Mouse (Mus musculus) left cerebral cortex, postnatal 14 days (tissue): Measurements from ENCODE around the gene Dnase1l3. TPM values are rescaled to one million over a fixed set of nuclear protein-coding genes. Genes with fewer than 3 reads are reported as not detected.

Source experiments
- DNase-seq, 2 experiments: peaks; one replicate each; pipeline ENCODE4 v3.0.0; 2021 to 2022; ENCODE audit warnings: low spot score in 2 of 2, mixed read lengths in 1 of 2
- intact Hi-C: fragments of 180-260 bp; cut with DNase I; formaldehyde crosslinking; loops from one replicate; pipeline ENCODE4 v1.15.1; 2025
- total RNA-seq, 2 experiments: library from RNA; stranded (reverse); gene quantifications; 2 replicates each; pipeline ENCODE4 v1.2.3; 2021

Dnase1l3 gene
- total RNA-seq, 2 experiments from 2014 or later: not detected

DNA sequence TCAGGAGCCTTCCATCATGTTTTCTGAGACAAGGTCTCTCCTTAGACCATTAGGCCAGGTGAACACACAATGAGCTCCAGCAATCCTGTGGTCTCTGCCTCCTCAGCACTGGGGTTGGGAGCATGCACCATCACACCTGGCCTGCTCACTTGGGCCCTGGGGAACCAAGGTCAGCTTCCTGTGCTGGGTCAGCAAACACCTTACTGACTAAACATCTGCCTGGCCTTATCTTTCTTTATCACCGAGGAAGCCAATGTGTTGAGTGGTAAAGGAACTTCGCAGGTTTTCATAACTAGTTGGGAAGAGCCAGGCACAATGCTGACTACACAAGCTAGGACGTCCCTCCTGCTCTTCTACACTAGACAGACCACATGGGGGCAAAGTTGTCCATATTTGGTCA lies 4.4 kb downstream of the Dnase1l3 start:
- intact Hi-C loops: no loop called here
- no peak for DNase-seq

DNA sequence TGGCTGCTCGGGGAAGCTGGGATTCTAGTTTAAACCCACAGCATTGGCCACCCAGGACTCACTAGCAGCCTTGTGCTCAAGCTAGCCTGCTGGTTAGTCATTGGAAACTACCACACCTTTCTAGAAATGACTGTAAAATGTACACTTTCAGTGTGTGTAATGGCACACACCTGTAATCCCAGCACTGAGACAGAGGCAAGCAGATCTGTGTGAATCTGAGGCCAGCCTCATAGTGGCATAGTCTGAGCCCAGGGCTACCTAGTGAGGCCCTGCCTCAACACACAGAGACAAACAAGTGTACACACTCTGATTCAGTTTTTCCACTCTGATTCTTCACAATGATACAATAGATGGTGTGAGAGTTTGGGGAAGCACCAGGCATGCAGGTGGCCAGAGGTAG lies 5.0 kb downstream of the Dnase1l3 start:
- DNase-seq: no peak
- intact Hi-C loops: no loop called here

DNA sequence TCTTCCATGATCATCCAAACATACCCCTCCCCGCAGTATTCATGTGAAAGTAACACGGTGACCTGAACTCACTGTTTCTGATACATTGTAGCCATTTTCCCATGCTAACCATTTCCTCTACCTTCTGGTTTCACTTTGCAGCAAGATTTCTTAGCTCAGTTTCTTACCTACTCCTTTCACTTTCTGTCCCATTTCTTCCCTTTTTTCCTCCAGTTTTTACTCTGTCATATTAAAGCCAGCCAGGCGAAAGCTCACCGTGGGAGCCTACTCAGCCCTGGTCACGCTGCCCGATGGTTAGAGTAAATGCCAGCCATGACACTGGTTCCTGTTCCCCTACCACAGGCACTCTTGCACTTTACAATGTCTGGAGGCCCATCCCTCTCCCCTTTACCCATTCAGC lies 7.5 kb downstream of the Dnase1l3 start:
- no peak for DNase-seq
- intact Hi-C loops: no loop called here

DNA sequence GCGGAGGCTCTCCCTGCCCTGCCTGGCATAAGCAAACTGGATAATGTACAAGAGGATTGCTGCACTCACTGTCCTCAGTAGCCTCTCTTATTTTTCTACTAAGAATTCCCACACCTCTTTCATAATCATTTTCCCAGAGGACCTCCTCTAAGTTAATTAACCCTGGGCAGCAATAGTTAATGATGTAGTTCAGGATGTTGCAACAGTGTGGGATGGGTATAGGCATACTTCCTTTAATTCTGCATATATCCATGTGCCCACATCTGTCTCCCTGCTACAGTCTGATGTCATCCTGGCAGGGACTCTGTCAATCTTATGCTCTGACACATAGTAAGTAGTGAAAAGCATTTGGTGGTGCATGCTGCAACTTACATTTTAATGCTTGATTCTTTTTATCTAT lies 13.1 kb downstream of the Dnase1l3 start:
- intact Hi-C loops: no loop called here
- no peak for DNase-seq

DNA sequence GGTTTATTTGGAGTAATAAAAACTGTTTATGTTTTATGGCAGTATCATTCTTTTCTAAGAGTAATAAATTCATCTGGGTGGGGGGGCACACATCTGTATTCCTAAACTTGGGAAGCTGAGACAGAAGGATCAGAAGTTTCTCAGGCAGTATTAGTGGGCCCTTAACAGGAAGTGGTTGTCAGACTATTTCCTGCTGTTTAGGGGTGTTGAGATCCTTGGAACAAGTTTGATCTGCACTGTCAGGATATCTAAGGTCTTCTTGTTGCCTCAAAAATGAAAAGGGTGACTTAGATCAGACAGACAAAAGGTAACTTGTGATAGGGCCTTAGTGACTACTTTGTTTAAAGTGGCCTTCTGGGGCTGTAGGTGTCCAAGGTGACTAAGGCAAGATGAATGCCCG lies 16.2 kb downstream of the Dnase1l3 start:
- intact Hi-C loops: no loop called here

DNA sequence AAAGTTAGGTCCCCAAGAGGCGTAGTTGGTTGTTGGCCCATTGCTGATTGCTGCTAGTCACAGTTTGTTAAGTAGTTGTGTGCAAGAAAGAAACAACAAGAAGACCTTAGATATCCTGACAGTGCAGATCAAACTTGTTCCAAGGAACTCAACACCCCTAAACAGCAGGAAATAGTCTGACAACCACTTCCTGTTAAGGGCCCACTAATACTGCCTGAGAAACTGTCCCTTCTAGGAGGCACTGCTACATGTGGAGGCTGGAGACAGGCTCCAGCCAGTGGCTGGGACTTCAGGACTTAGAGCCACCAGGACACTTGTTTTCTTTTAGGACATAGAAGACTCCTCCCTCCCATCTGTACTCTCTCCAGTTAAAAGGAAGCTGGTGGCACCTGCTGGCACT lies 16.9 kb downstream of the Dnase1l3 start:
- intact Hi-C loops: no loop called here
- DNase-seq: no peak

More for the DNA sequence above, 16.2 kb downstream of the Dnase1l3 start:
- DNase-seq: no peak

DNA sequence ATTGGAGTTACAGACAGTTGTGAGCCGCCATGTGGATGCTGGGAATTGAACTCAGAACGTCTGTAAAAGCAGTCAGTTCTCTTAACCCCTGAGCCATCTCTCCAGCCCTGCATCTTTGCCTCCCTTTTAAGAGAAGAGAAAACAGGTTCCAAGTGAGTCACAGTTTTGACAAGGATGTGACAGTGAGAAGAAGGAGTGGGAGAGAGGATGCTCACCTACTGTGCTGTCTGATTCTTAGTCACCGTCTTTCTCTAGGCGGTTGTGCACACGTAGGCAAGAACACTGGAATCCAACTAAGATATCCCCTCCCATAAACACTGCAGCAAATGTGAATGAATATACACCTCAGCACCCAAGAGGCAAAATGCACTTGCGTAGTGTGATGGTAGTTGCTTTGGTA lies 19.2 kb downstream of the Dnase1l3 start:
- DNase-seq: no peak
- intact Hi-C loops: no loop called here

DNA sequence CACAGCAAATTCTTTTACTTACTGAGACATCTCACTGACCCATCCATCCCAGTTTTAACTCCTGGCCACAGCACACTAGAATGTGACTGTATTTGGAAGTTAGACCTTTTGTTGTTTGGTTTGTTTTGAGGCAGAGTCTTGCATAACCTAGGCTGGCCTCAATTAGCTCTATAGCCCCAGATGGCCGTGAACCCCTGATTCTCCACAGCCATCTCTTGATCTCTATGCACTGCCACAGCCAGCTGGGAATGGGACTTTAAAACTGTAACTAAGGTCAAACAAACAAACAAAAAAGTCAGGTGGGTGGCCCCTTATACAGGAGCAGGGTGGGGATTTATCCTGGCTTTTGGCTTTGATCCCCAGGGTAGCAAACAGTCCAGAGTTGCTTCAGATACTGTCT lies 19.7 kb downstream of the Dnase1l3 start:
- DNase-seq: no peak
- intact Hi-C loops: no loop called here

DNA sequence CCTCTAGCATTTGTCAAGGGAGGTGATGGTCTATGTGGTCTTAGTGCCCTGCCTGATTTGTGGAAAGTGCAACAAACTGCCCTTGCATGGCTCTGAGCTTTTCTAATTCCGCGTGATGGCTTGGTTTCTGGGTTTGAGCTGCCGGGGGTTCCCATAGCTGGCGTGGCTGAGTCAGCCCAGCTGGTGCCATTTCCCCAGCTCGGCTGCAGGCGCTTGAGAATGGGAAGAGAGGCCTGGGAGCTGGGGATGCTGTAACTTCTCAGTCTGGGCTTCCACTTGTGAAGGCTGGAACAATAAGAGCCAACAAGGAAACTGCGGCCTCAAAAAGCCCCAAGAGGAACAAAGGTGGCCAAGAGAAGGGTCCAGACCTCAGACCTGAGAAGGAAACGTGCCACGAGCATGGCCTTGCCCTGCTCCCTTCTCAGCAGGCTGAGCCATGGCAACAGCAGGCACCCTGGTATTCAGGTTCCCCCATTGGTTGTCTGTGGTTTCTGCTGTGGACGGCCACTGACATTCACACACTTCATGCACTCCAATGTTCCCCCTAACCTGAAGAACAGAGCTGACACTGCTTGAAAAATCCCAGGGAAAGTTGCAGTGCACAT lies 22.4 kb downstream of the Dnase1l3 start:
- intact Hi-C loops: no loop called here
- no peak for DNase-seq

DNA sequence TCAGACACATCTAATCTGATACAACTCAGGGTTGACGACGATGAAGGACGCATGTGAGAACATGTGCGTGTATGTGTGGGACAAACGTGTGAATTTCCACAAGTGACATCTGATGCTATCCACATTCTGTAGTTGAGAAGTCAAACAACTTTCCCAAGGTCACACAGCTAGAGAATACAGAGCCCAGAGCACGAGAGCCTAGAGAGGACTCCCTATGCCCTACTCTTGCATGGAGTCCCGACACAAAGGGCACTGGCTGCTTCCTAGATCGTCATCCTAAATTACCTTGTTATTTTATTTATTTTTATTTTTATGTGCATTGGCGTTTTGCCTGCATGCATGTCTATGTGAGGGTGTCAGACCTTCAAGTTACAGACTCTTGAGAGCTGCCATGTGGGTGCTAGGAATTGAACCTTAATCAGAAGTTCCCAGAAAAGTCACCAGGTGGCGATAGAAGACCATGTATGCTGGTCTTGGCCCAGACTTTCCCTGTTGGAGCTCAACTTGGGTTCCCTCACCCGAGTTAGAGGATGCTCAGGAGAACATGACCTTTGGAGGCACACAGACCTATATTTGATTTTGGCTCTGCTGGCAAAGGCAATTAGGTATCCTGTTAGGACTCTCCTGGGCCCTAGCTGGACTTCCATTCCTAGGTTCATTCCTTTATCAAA lies 30.0 kb downstream of the Dnase1l3 start:
- DNase-seq: peak; percentile 87 to 88
- intact Hi-C loops: loop anchor here (2.0 to 10.0 kb wide), 5 partner anchors 32 to 383 kb away; partner anchors contain the start of gene Flnb

DNA sequence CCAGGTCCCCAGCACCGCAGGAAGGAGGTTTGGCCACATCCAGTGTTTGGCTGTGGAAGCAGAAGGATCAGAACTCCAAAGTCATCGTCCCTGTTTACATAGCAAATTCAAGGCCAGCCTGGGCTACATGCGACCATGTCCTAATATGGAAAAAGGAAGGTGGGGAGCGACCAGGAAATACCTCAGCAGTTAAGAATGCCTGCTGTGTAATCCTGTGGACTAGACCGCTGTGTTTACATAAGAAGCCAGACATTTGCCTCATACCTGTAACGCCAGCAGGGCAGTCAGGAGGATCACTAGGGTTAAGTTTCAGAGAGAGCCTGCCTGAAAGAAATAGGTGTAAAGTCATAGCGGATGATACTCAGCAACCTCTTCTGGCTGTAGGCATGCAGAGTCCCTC lies 31.2 kb downstream of the Dnase1l3 start:
- intact Hi-C loops: loop anchor here (5.0 to 10.0 kb wide), 3 partner anchors 146 to 384 kb away; partner anchors contain the start of gene Flnb
- no peak for DNase-seq

DNA sequence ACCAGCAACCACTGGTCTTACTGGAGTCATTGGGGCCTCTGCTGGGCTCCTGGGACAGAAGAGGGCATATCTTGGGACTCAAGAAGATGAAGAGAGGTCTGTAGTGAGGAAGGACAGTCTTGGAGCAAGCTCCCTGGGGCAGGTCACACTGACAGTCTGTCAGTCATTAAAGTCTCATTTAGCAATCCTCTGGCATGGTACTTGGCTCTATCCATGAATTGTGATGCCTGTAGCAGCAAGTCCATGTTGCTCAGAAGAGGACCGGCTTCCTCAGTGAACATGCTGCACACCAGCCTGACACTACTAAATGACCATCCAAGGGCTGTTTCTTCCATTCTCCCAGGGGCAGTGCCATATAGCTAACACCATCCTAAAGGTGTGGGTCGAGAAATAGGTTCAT lies 31.7 kb downstream of the Dnase1l3 start:
- no peak for DNase-seq
- intact Hi-C loops: loop anchor here (5.0 to 10.0 kb wide), 3 partner anchors 145 to 385 kb away; partner anchors contain the start of gene Flnb

DNA sequence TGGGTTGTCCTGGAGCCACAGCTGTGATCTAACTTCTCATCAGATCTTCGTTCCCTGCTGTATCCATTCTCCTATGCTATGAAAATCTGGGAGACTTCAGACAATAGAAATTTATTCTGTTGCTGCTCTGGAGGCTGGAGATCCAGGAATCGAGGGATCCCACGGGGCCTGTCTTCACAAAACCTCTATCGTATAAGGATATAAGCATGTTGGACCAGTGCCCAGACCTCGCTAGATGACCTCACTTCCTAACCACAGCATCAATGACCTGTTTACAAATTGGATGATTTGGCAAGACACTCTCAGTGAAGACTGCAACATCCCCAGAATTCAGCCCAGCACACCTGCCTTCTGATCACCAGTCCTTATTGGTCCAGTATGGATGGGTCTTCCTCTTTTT lies 32.7 kb downstream of the Dnase1l3 start:
- no peak for DNase-seq
- intact Hi-C loops: loop anchor here (5.0 to 10.0 kb wide), 3 partner anchors 144 to 386 kb away; partner anchors contain the start of gene Flnb

DNA sequence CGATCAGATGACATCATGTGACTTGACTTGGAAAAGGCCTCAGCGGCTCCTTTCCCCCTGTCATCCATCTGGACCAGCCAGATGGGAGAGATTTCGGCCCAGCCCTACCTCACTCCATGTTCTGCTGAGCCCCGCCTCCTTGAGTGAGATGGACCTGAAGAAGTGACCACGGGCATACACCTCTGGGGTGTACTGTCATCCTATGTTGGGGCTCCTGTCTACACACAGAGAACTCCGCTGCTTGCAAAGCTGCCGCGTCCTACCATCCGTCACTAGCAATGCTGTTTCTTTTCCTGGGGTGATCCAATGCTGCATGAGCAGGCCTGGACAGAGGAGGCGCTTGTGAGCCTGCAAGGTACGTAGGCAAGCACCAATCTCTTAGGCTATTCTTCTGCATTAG lies 33.8 kb downstream of the Dnase1l3 start:
- intact Hi-C loops: loop anchor here (5.0 to 10.0 kb wide), 3 partner anchors 143 to 387 kb away; partner anchors contain the start of gene Flnb
- peak; percentile 46 to 72 for DNase-seq

DNA sequence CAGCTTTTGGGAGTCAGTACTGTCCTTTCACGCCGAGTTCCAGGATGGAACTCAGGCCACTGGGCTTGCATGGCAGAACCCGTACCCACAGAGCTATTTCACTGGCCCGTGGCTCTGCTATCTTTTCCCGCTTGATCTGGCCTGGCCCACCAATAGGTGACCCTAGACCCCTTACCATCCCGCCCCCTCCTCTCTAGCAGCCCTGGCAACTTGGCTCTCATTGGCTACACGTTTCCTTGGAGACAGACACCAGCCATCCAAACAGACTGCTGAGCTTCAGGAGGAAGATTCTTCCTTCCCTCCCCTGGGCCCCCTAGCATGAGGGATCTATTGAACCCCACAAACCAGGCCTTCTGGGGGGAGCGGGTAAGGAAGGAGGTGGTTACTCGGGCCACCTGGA lies 37.3 kb downstream of the Dnase1l3 start, which contains the start of gene Gm45521:
Gene Gm45521, plus strand, starts transcription at position 240 of the 400 bp plus-strand sequence.
- intact Hi-C loops: no loop called here

DNA sequence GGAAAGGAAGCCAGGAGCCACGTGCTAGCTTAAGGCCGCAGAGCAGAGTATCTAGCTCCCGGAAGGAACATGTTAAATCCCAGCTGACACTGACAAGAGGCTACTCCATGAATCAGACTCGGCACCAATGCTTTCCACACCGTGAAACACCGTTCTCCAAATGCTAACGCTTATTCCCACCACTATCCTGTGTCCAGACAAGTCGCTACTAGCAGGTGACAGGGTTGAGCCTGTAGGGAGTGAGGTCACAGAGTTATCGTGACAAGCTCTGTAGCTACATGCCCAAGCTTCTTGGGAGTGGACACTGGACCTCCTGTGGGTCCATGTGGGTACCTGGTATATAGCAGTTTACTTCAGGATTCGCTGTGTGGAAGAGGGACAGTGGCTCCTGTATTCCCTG lies 37.9 kb downstream of the Dnase1l3 start:
- intact Hi-C loops: no loop called here
- no peak for DNase-seq

More for the DNA sequence above, 37.3 kb downstream of the Dnase1l3 start, which contains the start of gene Gm45521:
- no peak for DNase-seq

DNA sequence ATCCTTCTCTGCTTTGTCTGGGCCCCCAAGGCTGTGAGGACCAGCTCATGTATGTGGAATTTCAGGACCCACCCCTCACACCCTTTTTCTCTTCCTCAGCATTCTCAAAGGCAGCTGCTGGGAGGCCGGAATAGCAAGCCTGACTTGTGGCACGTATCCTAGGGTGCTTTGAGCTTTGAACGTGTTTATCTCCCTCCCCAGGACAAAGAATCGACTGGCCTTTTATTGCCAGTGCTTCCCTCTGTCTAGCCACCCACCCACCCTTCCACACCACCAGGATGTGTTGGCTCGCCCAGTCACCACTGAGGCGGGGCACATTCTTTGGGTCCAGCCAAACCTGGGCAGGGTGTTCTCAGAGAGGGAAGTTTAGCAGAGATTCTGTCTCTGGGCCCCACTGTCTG lies 40.3 kb downstream of the Dnase1l3 start:
- intact Hi-C loops: no loop called here
- no peak for DNase-seq

DNA sequence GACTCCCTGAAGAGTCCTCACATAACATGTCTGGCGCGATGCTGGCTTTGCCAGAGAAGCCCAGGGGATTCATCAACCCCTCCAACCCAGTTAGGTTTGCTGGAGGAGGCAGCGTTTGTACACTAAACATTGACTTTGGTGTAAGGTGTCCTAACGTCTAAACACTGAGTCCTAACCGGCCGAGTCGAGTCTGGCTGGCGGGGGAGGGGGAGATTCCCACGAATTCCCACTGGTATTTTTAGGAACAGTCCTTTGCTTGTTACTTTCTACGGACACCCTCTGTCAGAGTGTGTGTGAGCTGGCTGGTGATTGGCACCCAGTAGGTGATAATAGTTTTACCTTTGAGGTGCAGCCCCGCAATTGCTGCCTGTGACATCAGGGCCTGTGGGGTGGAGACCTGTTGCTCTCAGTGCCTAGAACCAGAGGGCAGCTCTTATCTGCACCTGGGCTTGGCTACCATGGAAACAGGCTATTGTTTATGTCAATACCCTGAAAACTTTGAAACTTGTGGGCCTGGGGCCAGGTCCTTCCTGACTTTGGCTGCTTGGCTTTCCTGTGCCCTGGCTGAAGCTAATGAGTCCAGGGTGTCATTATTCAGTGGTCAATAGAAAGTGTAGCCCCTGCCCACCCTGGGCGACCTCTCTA lies 41.6 kb downstream of the Dnase1l3 start:
- DNase-seq: no peak
- intact Hi-C loops: no loop called here

DNA sequence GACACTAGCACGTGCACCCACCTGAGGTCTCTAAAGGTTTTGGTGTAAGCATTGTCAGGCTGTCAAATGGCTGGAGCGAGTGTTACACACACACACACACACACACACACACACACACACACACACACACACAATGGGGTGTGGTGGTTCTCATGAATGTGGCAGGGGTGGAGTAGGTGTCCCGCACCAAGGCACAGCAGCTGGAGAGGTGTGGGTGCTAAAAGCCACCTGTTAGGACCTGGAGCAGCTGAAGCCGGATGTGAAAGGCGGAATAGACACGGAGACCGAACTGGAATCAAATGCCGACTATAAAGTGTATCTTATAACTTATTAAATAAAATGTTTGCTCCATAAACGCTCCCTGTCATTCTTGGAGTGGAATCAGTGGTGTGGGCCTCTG lies 43.1 kb downstream of the Dnase1l3 start:
- no peak for DNase-seq
- intact Hi-C loops: no loop called here

DNA sequence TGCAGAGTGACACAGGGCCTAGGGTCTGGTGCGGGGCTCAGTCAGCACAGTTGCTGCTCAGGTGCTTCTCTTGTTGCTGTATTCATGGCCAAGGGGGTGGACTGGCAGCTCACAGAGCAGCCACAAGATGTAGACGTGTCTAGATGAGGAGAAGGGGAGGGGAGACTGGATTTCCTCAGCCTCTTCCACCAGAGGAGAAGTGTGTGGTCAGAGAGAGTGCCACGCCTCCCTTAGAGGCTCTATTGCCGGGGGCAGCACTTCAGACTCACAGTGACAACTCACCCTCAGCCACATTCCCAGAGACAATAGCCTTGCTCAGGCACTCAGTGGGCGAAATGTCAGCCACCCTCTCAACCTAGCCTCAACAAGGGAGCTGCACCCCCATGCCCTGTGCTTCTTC lies 49.1 kb downstream of the Dnase1l3 start:
- intact Hi-C loops: loop anchor here (10.0 kb wide), 1 partner anchor 50 kb away; no protein-coding TSS in a partner anchor
- DNase-seq: no peak
